Mouse (Mus musculus) ES-E14 (cell line): ENCODE data around the gene Ucp1.

Source experiments
- CHD2 ChIP-seq: IDR thresholded peaks from 2 replicates; pipeline ENCODE4 v1.6.1; 2014; ENCODE audit warnings: mild to moderate bottlenecking, low read depth, low read length, inconsistent platforms
- HCFC1 ChIP-seq: IDR thresholded peaks from 2 replicates; pipeline ENCODE4 v1.6.1; 2012; ENCODE audit warnings: low read length, inconsistent platforms, borderline replicate concordance; ENCODE audit not compliant: insufficient read depth
- MAFK ChIP-seq: IDR thresholded peaks from 2 replicates; pipeline ENCODE4 v1.6.1; 2014; ENCODE audit warnings: mild to moderate bottlenecking, low read depth, low read length, inconsistent platforms; ENCODE audit not compliant: insufficient read depth
- ZC3H11A ChIP-seq: IDR thresholded peaks from 2 replicates; pipeline ENCODE4 v1.6.1; 2012; ENCODE audit warnings: low read depth, mild to moderate bottlenecking, inconsistent platforms, low read length, borderline replicate concordance
- ZNF384 ChIP-seq: IDR thresholded peaks from 2 replicates; pipeline ENCODE4 v1.6.1; 2012; ENCODE audit warnings: low read depth, low read length, inconsistent platforms

GRCm38 (mm10) chr8:83342076-83342475 is 51.9 kb downstream of the Ucp1 start:
- TF ChIP-seq ZC3H11A (no peak), CHD2 (no peak), ZNF384 (no peak), HCFC1 (no peak), MAFK (no peak)
